Mouse (Mus musculus) neural tube, embryonic 13.5 days (tissue): ENCODE data around the gene Cyb561. TPM values are rescaled to one million over a fixed set of nuclear protein-coding genes. Genes with fewer than 3 reads are reported as not detected.

Experiments used
- ATAC-seq: fragments of 200-750 bp; cut with Nextera tagmentation; 2 replicates; pipeline ENCODE4 v1.8.0; 2017; ENCODE audit warnings: low read depth, mild to moderate bottlenecking, moderate TSS enrichment, moderate library complexity
- H3K27ac ChIP-seq: fragments of 300-500 bp; sonication (generic); replicated peaks from 2 replicates; pipeline ENCODE4 v1.5.1; 2015; ENCODE audit warnings: moderate library complexity, mild to moderate bottlenecking, inconsistent platforms
- H3K27me3 ChIP-seq: fragments of 300-500 bp; sonication (generic); 2 replicates; pipeline ENCODE4 v1.6.1; 2015; ENCODE audit warnings: mild to moderate bottlenecking, inconsistent platforms
- H3K36me3 ChIP-seq: fragments of 300-500 bp; sonication (generic); 2 replicates; pipeline ENCODE4 v1.6.1; 2015; ENCODE audit warnings: mild to moderate bottlenecking, inconsistent platforms
- H3K4me1 ChIP-seq: fragments of 300-500 bp; sonication (generic); replicated peaks from 2 replicates; pipeline ENCODE4 v1.6.1; 2015; ENCODE audit warnings: inconsistent platforms
- H3K4me2 ChIP-seq: fragments of 300-500 bp; sonication (generic); 2 replicates; pipeline ENCODE4 v1.6.1; 2015; ENCODE audit warnings: inconsistent platforms, mild to moderate bottlenecking, moderate library complexity
- H3K4me3 ChIP-seq: fragments of 300-500 bp; sonication (generic); 2 replicates; pipeline ENCODE4 v1.5.1; 2015; ENCODE audit warnings: mild to moderate bottlenecking, inconsistent platforms
- H3K9ac ChIP-seq: fragments of 300-500 bp; sonication (generic); 2 replicates; pipeline ENCODE4 v1.6.1; 2015; ENCODE audit warnings: moderate library complexity, mild to moderate bottlenecking, inconsistent platforms
- H3K9me3 ChIP-seq: fragments of 300-500 bp; sonication (generic); 2 replicates; pipeline ENCODE4 v1.6.1; 2016; ENCODE audit warnings: inconsistent platforms
- WGBS: fragments of 180-500 bp; shearing (Covaris S2); methylation state at CpG from one replicate; pipeline ENCODE4 v1.1.7; 2015; 5-methylcytosine and 5-hydroxymethylcytosine counted together
- polyA plus RNA-seq: library from polyadenylated mRNA; unstranded; fragments of >200 nt; fragmentation: Nextera tagmentation; extraction: Ambion mirVana; gene quantifications from 2 replicates; pipeline ENCODE4 v1.2.1, GENCODE M21; 2015

Gene Cyb561
- polyA plus RNA-seq, 1 experiment from 2014 or later: 29.8 TPM

GRCm38 (mm10) chr11:105950519-105950918 is 2.6 kb downstream of the Cyb561 start:
- Histone ChIP-seq H3K27ac (no peak overlapping the region), H3K36me3 (no peaks in the 10 kb centered on the region), H3K27me3 (0 out of 2 replicates have a peak, but pooled peaks cover 8% of the 10 kb centered on the region), H3K9me3 (no peaks in the 10 kb centered on the region), H3K4me3 (no peak overlapping the region), H3K4me1 (no peaks in the 10 kb centered on the region), H3K4me2 (no peak overlapping the region), H3K9ac (no peak overlapping the region)
- 76% methylated on average over 4 of the region's 4 CpGs for WGBS
- no peak for ATAC-seq

GRCm38 (mm10) chr11:105948255-105948654 is 4.9 kb downstream of the Cyb561 start:
- no peak for ATAC-seq

GRCm38 (mm10) chr11:105946694-105947154 is 6.4 kb downstream of the Cyb561 start:
- Histone ChIP-seq H3K9me3 (no peaks in the 10 kb centered on the region), H3K27ac (no peak overlapping the region), H3K4me1 (peaks cover 25% of the 10 kb centered on the region), H3K36me3 (no peaks in the 10 kb centered on the region), H3K4me3 (no peak overlapping the region), H3K27me3 (peaks cover 32% of the 10 kb centered on the region), H3K4me2 (no peak overlapping the region), H3K9ac (no peak overlapping the region)
- ATAC-seq: no peak
- WGBS: 52% methylated on average over 11 of the region's 11 CpGs

More at GRCm38 (mm10) chr11:105948255-105948654, 4.9 kb downstream of the Cyb561 start:
- Histone ChIP-seq H3K9me3 (no peaks in the 10 kb centered on the region), H3K4me3 (no peak overlapping the region), H3K4me2 (no peak overlapping the region), H3K36me3 (no peaks in the 10 kb centered on the region), H3K27me3 (peaks cover 18% of the 10 kb centered on the region), H3K9ac (no peak overlapping the region), H3K4me1 (peaks cover 18% of the 10 kb centered on the region), H3K27ac (no peak overlapping the region)
- WGBS: 77% methylated on average over 2 of the region's 2 CpGs

GRCm38 (mm10) chr11:105944770-105945672 is 8.1 kb downstream of the Cyb561 start:
- peaks cover 35% of the 10 kb centered on the region for H3K27me3 ChIP-seq
- peak overlapping the region; percentile 87 for H3K4me2 ChIP-seq
- peak overlapping the region; percentile 62 for H3K4me3 ChIP-seq
- 81% methylated on average over 16 of the region's 16 CpGs for WGBS
- no peaks in the 10 kb centered on the region for H3K36me3 ChIP-seq
- no peaks in the 10 kb centered on the region for H3K9me3 ChIP-seq
- H3K27ac ChIP-seq: no peak overlapping the region
- peak overlapping the region; percentile 77 for H3K9ac ChIP-seq
- ATAC-seq: no peak
- H3K4me1 ChIP-seq: peaks cover 25% of the 10 kb centered on the region

GRCm38 (mm10) chr11:105944126-105944621 is 9.0 kb downstream of the Cyb561 start:
- Histone ChIP-seq H3K36me3 (no peaks in the 10 kb centered on the region), H3K9ac (peak overlapping the region; percentile 77), H3K4me3 (peak overlapping the region; percentile 62), H3K9me3 (no peaks in the 10 kb centered on the region), H3K27ac (0 out of 2 replicates have a peak overlapping the region, but pooled peaks have one; percentile 3), H3K4me1 (peaks cover 25% of the 10 kb centered on the region), H3K27me3 (peaks cover 41% of the 10 kb centered on the region), H3K4me2 (peak overlapping the region; percentile 87)
- under 1% methylated on average over 59 of the region's 59 CpGs for WGBS
- peak; percentile 86 for ATAC-seq

GRCm38 (mm10) chr11:105943133-105944102 is 9.7 kb downstream of the Cyb561 start:
- Histone ChIP-seq H3K27ac (no peak overlapping the region), H3K9ac (peak overlapping the region; percentile 77), H3K4me3 (peak overlapping the region; percentile 62), H3K36me3 (no peaks in the 10 kb centered on the region), H3K4me1 (peaks cover 25% of the 10 kb centered on the region), H3K4me2 (peak overlapping the region; percentile 87), H3K27me3 (peaks cover 41% of the 10 kb centered on the region), H3K9me3 (no peaks in the 10 kb centered on the region)
- WGBS: 8% methylated on average over 33 of the region's 47 CpGs
- peak; percentile 65 for ATAC-seq

GRCm38 (mm10) chr11:105941973-105942372 is 11.2 kb downstream of the Cyb561 start:
- H3K4me3 ChIP-seq: no peak overlapping the region
- peaks cover 25% of the 10 kb centered on the region for H3K4me1 ChIP-seq
- H3K27me3 ChIP-seq: peaks cover 41% of the 10 kb centered on the region
- no peak overlapping the region for H3K4me2 ChIP-seq
- no peak overlapping the region for H3K27ac ChIP-seq
- WGBS: 73% methylated on average over 8 of the region's 8 CpGs
- no peak for ATAC-seq
- no peak overlapping the region for H3K9ac ChIP-seq
- no peaks in the 10 kb centered on the region for H3K9me3 ChIP-seq
- no peaks in the 10 kb centered on the region for H3K36me3 ChIP-seq

- Histone ChIP-seq H3K27ac (no peak overlapping the region), H3K4me3 (no peak overlapping the region), H3K4me2 (no peak overlapping the region), H3K9me3 (no peaks in the 10 kb centered on the region), H3K9ac (0 out of 2 replicates have a peak overlapping the region, but pooled peaks have one; percentile 12), H3K4me1 (peaks cover 13% of the 10 kb centered on the region), H3K36me3 (no peaks in the 10 kb centered on the region), H3K27me3 (peaks cover 28% of the 10 kb centered on the region)
- 44% methylated on average over 9 of the region's 9 CpGs for WGBS
- ATAC-seq: no peak
These were observed 14.4 kb downstream of the Cyb561 start for GRCm38 (mm10) chr11:105938771-105939170.

GRCm38 (mm10) chr11:105936974-105937373 is 16.2 kb downstream of the Cyb561 start:
- Histone ChIP-seq H3K4me3 (no peak overlapping the region), H3K27me3 (peaks cover 12% of the 10 kb centered on the region), H3K4me2 (no peak overlapping the region), H3K9ac (no peak overlapping the region), H3K36me3 (no peaks in the 10 kb centered on the region), H3K27ac (no peak overlapping the region), H3K4me1 (no peaks in the 10 kb centered on the region; the same call in 1 of the 2 replicates), H3K9me3 (no peaks in the 10 kb centered on the region)
- no peak for ATAC-seq
- WGBS: 90% methylated on average over 3 of the region's 3 CpGs

- Histone ChIP-seq H3K27ac (no peak overlapping the region), H3K4me2 (no peak overlapping the region), H3K27me3 (peaks cover 9% of the 10 kb centered on the region; the same call in 1 of the 2 replicates), H3K9me3 (no peaks in the 10 kb centered on the region), H3K4me3 (no peak overlapping the region), H3K9ac (no peak overlapping the region), H3K36me3 (no peaks in the 10 kb centered on the region), H3K4me1 (no peaks in the 10 kb centered on the region; the same call in 1 of the 2 replicates)
- ATAC-seq: no peak
- 91% methylated on average over 6 of the region's 6 CpGs for WGBS
These were observed 16.9 kb downstream of the Cyb561 start for GRCm38 (mm10) chr11:105936200-105936599.

GRCm38 (mm10) chr11:105935496-105935895 is 17.6 kb downstream of the Cyb561 start:
- no peaks in the 10 kb centered on the region for H3K9me3 ChIP-seq
- H3K4me1 ChIP-seq: no peaks in the 10 kb centered on the region; the same call in 1 of the 2 replicates
- H3K9ac ChIP-seq: no peak overlapping the region
- H3K4me3 ChIP-seq: no peak overlapping the region
- H3K36me3 ChIP-seq: no peaks in the 10 kb centered on the region
- H3K27ac ChIP-seq: no peak overlapping the region
- peaks cover 9% of the 10 kb centered on the region; the same call in 1 of the 2 replicates for H3K27me3 ChIP-seq
- 86% methylated on average over 8 of the region's 8 CpGs for WGBS
- ATAC-seq: no peak
- no peak overlapping the region for H3K4me2 ChIP-seq
